Mouse (Mus musculus) spleen, adult 2 months (tissue): ENCODE measurements around the gene Gabarapl1. TPM values are rescaled to one million over a fixed set of nuclear protein-coding genes. Genes with fewer than 3 reads are reported as not detected.

ENCODE experiments used
- DNase-seq, 2 experiments: peaks; one replicate each; pipeline versions ENCODE4 v3.0.0 to v3.0.0-alpha.2; 2012 to 2021; ENCODE audit warnings: low spot score in 2 of 2, low read depth in 1 of 2
- H3K27ac ChIP-seq: fragments of 200-500 bp; 2 replicates; pipeline ENCODE4 v1.5.1; 2012; ENCODE audit warnings: low read length, inconsistent platforms; ENCODE audit not compliant: insufficient read depth
- H3K27me3 ChIP-seq: fragments of 200-500 bp; 2 replicates; pipeline ENCODE4 v1.6.1; 2012; ENCODE audit warnings: mild to moderate bottlenecking, moderate library complexity, low read length, inconsistent platforms; ENCODE audit not compliant: control insufficient read depth, insufficient read depth
- H3K36me3 ChIP-seq: fragments of 200-500 bp; 2 replicates; pipeline ENCODE4 v1.6.1; 2012; ENCODE audit warnings: mild to moderate bottlenecking, low read length, inconsistent platforms; ENCODE audit not compliant: control insufficient read depth, insufficient read depth
- H3K4me1 ChIP-seq: fragments of 200-500 bp; 2 replicates; pipeline ENCODE4 v1.6.1; 2011; ENCODE audit warnings: inconsistent platforms; ENCODE audit not compliant: control insufficient read depth, insufficient read depth, insufficient read length
- H3K4me3 ChIP-seq: fragments of 200-500 bp; 2 replicates; pipeline ENCODE4 v1.5.1; 2011; ENCODE audit warnings: mild to moderate bottlenecking, inconsistent platforms; ENCODE audit not compliant: insufficient read depth, insufficient read length; ENCODE audit errors: extremely low read depth
- CTCF ChIP-seq: fragments of 200-500 bp; IDR thresholded peaks from 2 replicates; pipeline ENCODE4 v1.5.1; 2011; ENCODE audit warnings: mild to moderate bottlenecking, inconsistent platforms; ENCODE audit not compliant: insufficient read depth, insufficient read length, insufficient replicate concordance; ENCODE audit errors: extremely low read depth
- POLR2A ChIP-seq: fragments of 200-500 bp; IDR thresholded peaks from 2 replicates; pipeline ENCODE4 v1.6.1; 2011; ENCODE audit warnings: low read depth, low read length, inconsistent platforms
- WGBS: fragments of 180-500 bp; shearing (Covaris S2); methylation state at CpG from one replicate; pipeline ENCODE4 v1.1.7; 2018; 5-methylcytosine and 5-hydroxymethylcytosine counted together
- polyA plus RNA-seq: library from polyadenylated mRNA; depleted of rRNA; stranded (reverse); fragments of >200 nt; gene quantifications from 2 replicates; pipeline ENCODE4 v1.2.3, GENCODE M21; 2012

The Gabarapl1 gene
- polyA plus RNA-seq, 1 experiment = 19.9 TPM

- no peak for DNase-seq
- H3K36me3 ChIP-seq = no peaks in the 10 kb centered on the region
- H3K4me1 ChIP-seq = no peaks in the 10 kb centered on the region
- H3K4me3 ChIP-seq = no peak overlapping the region
- TF ChIP-seq POLR2A (no peak), CTCF (no peak)
- 90% methylated on average over 6 of the region's 6 CpGs for WGBS
- no peaks in the 10 kb centered on the region for H3K27me3 ChIP-seq
- no peak overlapping the region for H3K27ac ChIP-seq
Observed at GRCm38 (mm10) chr6:129510120-129510911, 22.6 kb upstream of the Gabarapl1 start.

- no peaks in the 10 kb centered on the region for H3K4me1 ChIP-seq
- H3K27me3 ChIP-seq = no peaks in the 10 kb centered on the region
- WGBS = 63% methylated on average over 3 of the region's 3 CpGs
- TF ChIP-seq POLR2A (no peak), CTCF (no peak)
- H3K27ac ChIP-seq = no peak within 1 kb of the TSS
- H3K36me3 ChIP-seq = no peaks in the 10 kb centered on the region
- H3K4me3 ChIP-seq = no peak within 1 kb of the TSS
- DNase-seq = no peak
Observed at GRCm38 (mm10) chr6:129512367-129512766, 20.6 kb upstream of the Gabarapl1 start, which contains the start of gene Tmem52b. Gene Tmem52b, plus strand, starts transcription at chr6:129512555.

DNA sequence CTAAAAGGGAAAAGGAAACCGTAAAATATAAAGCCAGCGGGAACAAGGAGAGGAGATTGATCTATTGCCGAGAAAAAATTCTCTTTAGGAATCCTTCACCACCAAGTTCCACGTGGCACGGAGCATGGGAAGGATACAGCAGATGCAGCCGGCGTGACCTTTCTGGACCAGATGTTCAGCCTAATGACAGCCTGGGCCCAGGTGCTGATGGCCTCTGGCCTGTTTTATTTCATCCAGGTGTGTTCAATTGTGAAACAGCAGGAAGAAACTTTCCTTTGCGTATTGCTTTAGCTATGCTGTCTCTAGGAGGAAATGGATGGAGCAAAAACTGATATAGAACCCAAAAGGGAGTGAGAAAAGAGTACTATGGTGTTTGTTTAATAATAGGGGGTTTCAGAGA is 20.1 kb upstream of the Gabarapl1 start:
- TF ChIP-seq POLR2A (no peak), CTCF (no peak)
- H3K27ac ChIP-seq = no peak overlapping the region
- no peak for DNase-seq
- 66% methylated on average over 8 of the region's 8 CpGs for WGBS
- H3K4me3 ChIP-seq = no peak overlapping the region
- no peaks in the 10 kb centered on the region for H3K27me3 ChIP-seq
- no peaks in the 10 kb centered on the region for H3K36me3 ChIP-seq
- no peaks in the 10 kb centered on the region for H3K4me1 ChIP-seq

GRCm38 (mm10) chr6:129513409-129513808 is 19.6 kb upstream of the Gabarapl1 start:
- no peak for TF ChIP-seq CTCF
- no peak overlapping the region for H3K27ac ChIP-seq
- no peak for DNase-seq
- no peaks in the 10 kb centered on the region for H3K4me1 ChIP-seq
- WGBS = 80% methylated on average over 1 of the region's 1 CpGs
- no peaks in the 10 kb centered on the region for H3K27me3 ChIP-seq
- no peaks in the 10 kb centered on the region for H3K36me3 ChIP-seq
- no peak overlapping the region for H3K4me3 ChIP-seq

DNA sequence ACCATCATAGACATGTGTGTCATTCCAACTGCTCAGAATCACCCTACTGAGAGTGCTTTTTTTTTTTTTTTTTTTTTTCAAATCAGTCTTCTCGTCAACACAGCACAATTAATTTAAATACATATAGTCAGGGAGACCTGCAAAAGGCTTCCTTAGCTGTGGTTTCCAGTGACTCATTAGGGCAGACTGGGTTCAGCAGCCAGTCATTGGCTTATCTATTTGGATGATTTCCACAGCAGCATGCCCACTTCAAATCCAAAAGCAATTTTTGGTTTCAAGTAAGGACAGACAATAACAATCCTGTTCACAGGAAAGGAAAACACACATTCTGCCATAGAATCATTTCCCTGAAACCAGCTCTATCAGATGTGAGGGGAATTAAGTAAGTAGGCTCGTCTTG is 18.6 kb upstream of the Gabarapl1 start:
- WGBS = 70% methylated on average over 2 of the region's 2 CpGs
- H3K36me3 ChIP-seq = no peaks in the 10 kb centered on the region
- H3K4me3 ChIP-seq = no peak overlapping the region
- TF ChIP-seq POLR2A (no peak), CTCF (no peak)
- no peaks in the 10 kb centered on the region for H3K27me3 ChIP-seq
- no peak overlapping the region for H3K27ac ChIP-seq
- no peaks in the 10 kb centered on the region for H3K4me1 ChIP-seq
- DNase-seq = no peak

- WGBS = 81% methylated on average over 3 of the region's 3 CpGs
- Histone ChIP-seq H3K27me3 (no peaks in the 10 kb centered on the region), H3K27ac (no peak overlapping the region), H3K36me3 (no peaks in the 10 kb centered on the region), H3K4me1 (no peaks in the 10 kb centered on the region), H3K4me3 (no peak overlapping the region)
- DNase-seq = no peak
- TF ChIP-seq CTCF (no peak), POLR2A (no peak)
Observed at GRCm38 (mm10) chr6:129515068-129515467, 17.9 kb upstream of the Gabarapl1 start.

DNA sequence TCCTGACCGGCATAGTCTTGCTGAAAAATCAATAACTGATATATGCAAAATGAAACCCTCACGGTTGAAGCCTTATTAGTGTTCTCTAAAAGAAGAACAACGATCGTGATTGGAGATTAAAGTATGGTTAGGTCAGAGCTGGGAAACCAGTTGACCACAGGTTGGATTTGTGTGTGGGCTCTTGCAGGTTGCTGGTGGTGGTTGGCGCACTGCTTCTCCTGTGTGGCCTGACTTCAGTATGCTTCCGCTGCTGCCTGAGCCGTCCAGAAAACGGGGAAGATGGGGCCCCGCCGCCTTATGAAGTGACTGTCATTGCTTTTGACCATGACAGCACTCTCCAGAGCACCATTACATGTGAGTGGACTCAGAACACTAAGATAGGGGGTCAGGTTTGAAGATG is 16.6 kb upstream of the Gabarapl1 start:
- DNase-seq = no peak
- TF ChIP-seq POLR2A = no peak
- TF ChIP-seq CTCF = no peak
- Histone ChIP-seq H3K27me3 (no peaks in the 10 kb centered on the region), H3K36me3 (no peaks in the 10 kb centered on the region), H3K4me3 (no peak overlapping the region), H3K4me1 (no peaks in the 10 kb centered on the region), H3K27ac (no peak overlapping the region)
- 76% methylated on average over 10 of the region's 10 CpGs for WGBS
